Mouse (Mus musculus): ENCODE measurements around the gene Cck. TPM values are rescaled to one million over a fixed set of nuclear protein-coding genes. Genes with fewer than 3 reads are reported as not detected.

Gene Cck
- polyA plus RNA-seq, 1 experiment from 2014 or later = 1.0 TPM

GRCm38 (mm10) chr9:121505346-121505745 lies 9.9 kb upstream of the Cck start:
- Histone ChIP-seq H3K4me1 (replicated peaks; ENCODE audit: control insufficient read depth, insufficient read depth, low read length) (no peaks in the 10 kb centered on the region), H3K27ac (ENCODE audit: low read depth, low read length) (no peak overlapping the region), H3K4me3 (ENCODE audit: low read depth, low read length) (no peak overlapping the region), H3K27me3 (ENCODE audit: control insufficient read depth, insufficient read depth, low read length) (no peaks in the 10 kb centered on the region), H3K4me2 (replicated peaks; ENCODE audit: low read depth, low read length) (no peak overlapping the region), H3K9me3 (ENCODE audit: control insufficient read depth, low read length) (no peaks in the 10 kb centered on the region), H3K36me3 (ENCODE audit: control insufficient read depth, insufficient read depth, low read length) (no peaks in the 10 kb centered on the region), H3K9ac (ENCODE audit: low read depth, low read length) (no peak overlapping the region)
- WGBS = 93% methylated on average over 8 of the region's 8 CpGs
- ATAC-seq (ENCODE audit: low FRiP score) (no peak), DNase-seq (ENCODE audit: low spot score) (no peak)

DNA sequence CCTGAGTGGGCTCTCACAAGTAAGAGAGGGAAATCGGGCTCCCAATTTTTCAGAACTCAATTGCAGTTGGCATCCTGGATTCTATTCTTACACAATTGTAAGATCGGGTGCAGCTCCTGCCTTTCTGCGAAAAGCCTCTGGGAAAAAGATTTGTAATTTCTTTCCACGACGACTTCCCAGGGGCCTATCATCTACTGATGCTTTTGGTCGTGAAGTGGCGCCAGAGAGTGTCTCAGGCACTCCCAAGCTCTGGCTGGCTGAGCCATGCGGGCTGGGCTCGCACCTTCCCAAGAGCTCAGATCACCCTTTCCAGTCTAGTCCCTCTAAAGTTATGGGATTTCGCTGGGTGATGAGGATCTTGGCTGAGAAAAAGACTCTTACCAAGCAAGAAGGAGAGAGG lies 608 bp upstream of the Cck start:
- Histone ChIP-seq H3K9me3 (ENCODE audit: control insufficient read depth, low read length) (no peaks in the 10 kb centered on the region), H3K9ac (ENCODE audit: low read depth, low read length) (no peak overlapping the region), H3K27me3 (ENCODE audit: control insufficient read depth, insufficient read depth, low read length) (peaks cover 38% of the 10 kb centered on the region), H3K27ac (ENCODE audit: low read depth, low read length) (no peak overlapping the region), H3K4me1 (replicated peaks; ENCODE audit: control insufficient read depth, insufficient read depth, low read length) (no peaks in the 10 kb centered on the region; the same call in 1 of the 2 replicates), H3K4me3 (ENCODE audit: low read depth, low read length) (no peak overlapping the region), H3K4me2 (replicated peaks; ENCODE audit: low read depth, low read length) (no peak overlapping the region), H3K36me3 (ENCODE audit: control insufficient read depth, insufficient read depth, low read length) (no peaks in the 10 kb centered on the region)
- ATAC-seq (ENCODE audit: low FRiP score) (no peak), DNase-seq (ENCODE audit: low spot score) (no peak)
- 29% methylated on average over 10 of the region's 10 CpGs for WGBS

DNA sequence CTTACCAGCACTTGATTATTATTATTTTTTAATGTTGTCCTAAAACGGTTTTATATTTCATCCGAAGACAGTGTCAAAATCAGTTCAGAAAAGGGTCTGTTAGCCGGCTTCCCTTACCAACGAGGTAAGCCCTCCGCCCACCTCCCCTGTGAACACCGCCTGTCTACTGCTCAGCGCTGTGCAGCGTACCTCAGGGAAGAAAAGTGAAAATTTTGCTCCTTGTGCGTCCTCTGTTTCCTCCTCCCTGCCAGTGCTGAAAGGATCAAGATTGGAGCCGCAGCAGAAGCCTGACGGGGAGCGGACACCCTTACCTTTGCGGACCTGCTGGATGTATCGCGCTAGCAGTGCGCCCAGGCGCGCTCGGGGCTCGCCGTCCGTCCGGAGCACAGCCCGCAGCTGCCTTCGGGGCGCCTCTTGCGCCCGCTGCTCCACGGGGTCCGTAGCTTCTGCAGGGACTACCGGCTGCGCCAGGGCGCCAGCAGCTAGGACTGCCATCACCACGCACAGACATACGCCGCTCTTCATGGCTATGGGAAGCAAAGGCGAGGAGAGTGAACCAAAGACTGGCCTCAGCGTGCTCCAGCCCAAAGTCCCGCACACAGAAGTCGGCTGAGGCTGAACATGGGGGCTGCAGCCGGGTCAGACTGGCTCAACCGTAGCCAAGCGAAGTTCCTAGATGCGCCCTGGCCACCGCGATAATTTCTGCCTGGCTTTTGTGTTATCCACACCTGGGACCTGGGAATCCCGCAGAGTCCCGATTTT lies 1.3 kb downstream of the Cck start:
- ATAC-seq (ENCODE audit: low FRiP score) = no peak
- Histone ChIP-seq H3K4me3 (ENCODE audit: low read depth, low read length) (peak overlapping the region; percentile 15), H3K4me2 (replicated peaks; ENCODE audit: low read depth, low read length) (peak overlapping the region; percentile 30), H3K9ac (ENCODE audit: low read depth, low read length) (no peak overlapping the region), H3K9me3 (ENCODE audit: control insufficient read depth, low read length) (no peaks in the 10 kb centered on the region), H3K27ac (ENCODE audit: low read depth, low read length) (no peak overlapping the region), H3K36me3 (ENCODE audit: control insufficient read depth, insufficient read depth, low read length) (no peaks in the 10 kb centered on the region), H3K4me1 (replicated peaks; ENCODE audit: control insufficient read depth, insufficient read depth, low read length) (no peaks in the 10 kb centered on the region; the same call in 1 of the 2 replicates), H3K27me3 (ENCODE audit: control insufficient read depth, insufficient read depth, low read length) (peaks cover 38% of the 10 kb centered on the region)
- WGBS = 2% methylated on average over 48 of the region's 48 CpGs
- DNase-seq (ENCODE audit: low spot score) = peak; percentile 53

DNA sequence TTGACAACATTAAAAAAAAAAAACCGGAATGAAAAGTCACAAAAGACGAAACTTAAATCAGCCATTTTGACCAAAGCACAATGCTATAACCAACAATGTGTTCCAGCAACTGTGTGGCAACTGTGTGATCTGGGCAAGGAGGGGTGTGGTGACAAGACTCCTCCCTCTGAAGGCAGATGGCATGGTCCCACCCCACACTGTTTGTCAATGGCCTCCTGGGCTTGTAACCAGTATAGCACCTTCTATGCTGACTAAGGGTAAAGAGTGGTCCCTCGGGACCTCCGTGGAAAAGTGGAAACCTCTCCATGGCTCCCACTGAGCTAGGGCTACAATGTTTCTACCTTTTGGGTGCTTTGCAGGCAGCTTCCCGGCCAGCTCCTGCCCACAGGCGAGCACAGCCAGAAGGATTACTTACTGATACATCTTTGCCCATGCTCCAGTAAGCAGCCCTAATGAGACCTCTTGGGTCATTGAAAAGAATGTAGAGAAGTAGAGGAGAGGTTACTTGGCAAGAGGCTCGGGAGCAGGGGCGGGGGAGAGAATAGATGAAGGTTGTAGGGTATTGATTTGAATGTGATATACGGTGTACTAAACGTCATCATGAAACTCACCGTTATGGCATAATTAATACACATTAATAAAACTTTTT lies 3.8 kb downstream of the Cck start:
- H3K27me3 ChIP-seq (ENCODE audit: control insufficient read depth, insufficient read depth, low read length) = peaks cover 37% of the 10 kb centered on the region
- ATAC-seq (ENCODE audit: low FRiP score) = no peak

DNA sequence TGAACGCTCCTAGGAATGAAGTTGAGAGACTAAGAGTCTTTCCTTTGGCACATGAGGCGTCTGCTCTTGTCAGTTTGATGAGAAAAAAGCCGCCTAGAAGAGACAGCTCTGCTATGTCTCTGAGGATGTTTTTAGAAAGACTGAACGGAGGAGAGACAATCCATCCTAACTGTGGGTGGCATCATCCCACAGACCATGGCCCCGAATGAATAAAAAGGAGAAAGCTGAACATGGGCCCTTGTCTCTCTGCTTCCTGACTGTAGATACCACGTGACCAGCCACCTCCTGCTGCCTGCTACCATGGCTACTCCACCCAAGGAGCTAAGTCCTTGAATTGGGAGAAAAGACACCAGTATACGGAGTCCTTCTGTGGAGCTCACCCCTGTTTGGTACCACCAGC lies 8.3 kb downstream of the Cck start:
- Histone ChIP-seq H3K4me1 (replicated peaks; ENCODE audit: control insufficient read depth, insufficient read depth, low read length) (no peaks in the 10 kb centered on the region), H3K27ac (ENCODE audit: low read depth, low read length) (no peak overlapping the region), H3K4me2 (replicated peaks; ENCODE audit: low read depth, low read length) (no peak overlapping the region), H3K9ac (ENCODE audit: low read depth, low read length) (no peak overlapping the region), H3K36me3 (ENCODE audit: control insufficient read depth, insufficient read depth, low read length) (no peaks in the 10 kb centered on the region), H3K4me3 (ENCODE audit: low read depth, low read length) (no peak overlapping the region), H3K27me3 (ENCODE audit: control insufficient read depth, insufficient read depth, low read length) (no peaks in the 10 kb centered on the region; the same call in 1 of the 2 replicates), H3K9me3 (ENCODE audit: control insufficient read depth, low read length) (no peaks in the 10 kb centered on the region)
- WGBS = 66% methylated on average over 7 of the region's 7 CpGs
- no peak for DNase-seq (ENCODE audit: low spot score)
- ATAC-seq (ENCODE audit: low FRiP score) = no peak

More for the DNA sequence above, 3.8 kb downstream of the Cck start:
- no peaks in the 10 kb centered on the region for H3K9me3 ChIP-seq (ENCODE audit: control insufficient read depth, low read length)
- WGBS = 76% methylated on average over 11 of the region's 11 CpGs
- no peaks in the 10 kb centered on the region; the same call in 1 of the 2 replicates for H3K4me1 ChIP-seq (replicated peaks; ENCODE audit: control insufficient read depth, insufficient read depth, low read length)
- no peak overlapping the region for H3K9ac ChIP-seq (ENCODE audit: low read depth, low read length)
- H3K4me2 ChIP-seq (replicated peaks; ENCODE audit: low read depth, low read length) = no peak overlapping the region
- no peak for DNase-seq (ENCODE audit: low spot score)
- no peaks in the 10 kb centered on the region for H3K36me3 ChIP-seq (ENCODE audit: control insufficient read depth, insufficient read depth, low read length)
- no peak overlapping the region for H3K4me3 ChIP-seq (ENCODE audit: low read depth, low read length)
- H3K27ac ChIP-seq (ENCODE audit: low read depth, low read length) = no peak overlapping the region

- Histone ChIP-seq H3K4me2 (replicated peaks; ENCODE audit: low read depth, low read length) (no peak overlapping the region), H3K9ac (ENCODE audit: low read depth, low read length) (no peak overlapping the region), H3K4me3 (ENCODE audit: low read depth, low read length) (no peak overlapping the region), H3K27me3 (ENCODE audit: control insufficient read depth, insufficient read depth, low read length) (no peaks in the 10 kb centered on the region), H3K9me3 (ENCODE audit: control insufficient read depth, low read length) (no peaks in the 10 kb centered on the region), H3K27ac (ENCODE audit: low read depth, low read length) (no peak overlapping the region), H3K36me3 (ENCODE audit: control insufficient read depth, insufficient read depth, low read length) (no peaks in the 10 kb centered on the region), H3K4me1 (replicated peaks; ENCODE audit: control insufficient read depth, insufficient read depth, low read length) (no peaks in the 10 kb centered on the region)
- peak; percentile 59 for ATAC-seq (ENCODE audit: low FRiP score)
- 29% methylated on average over 5 of the region's 5 CpGs for WGBS
- peak; percentile 85 for DNase-seq (ENCODE audit: low spot score)
Observed at GRCm38 (mm10) chr9:121479453-121479852, 16.0 kb downstream of the Cck start.

GRCm38 (mm10) chr9:121477305-121477911 lies 18.1 kb downstream of the Cck start:
- peak; percentile 88 for DNase-seq (ENCODE audit: low spot score)
- WGBS = 18% methylated on average over 15 of the region's 15 CpGs
- Histone ChIP-seq H3K27me3 (ENCODE audit: control insufficient read depth, insufficient read depth, low read length) (no peaks in the 10 kb centered on the region), H3K4me1 (replicated peaks; ENCODE audit: control insufficient read depth, insufficient read depth, low read length) (no peaks in the 10 kb centered on the region), H3K9ac (ENCODE audit: low read depth, low read length) (0 out of 2 replicates have a peak overlapping the region, but pooled peaks have one; percentile 15), H3K36me3 (ENCODE audit: control insufficient read depth, insufficient read depth, low read length) (no peaks in the 10 kb centered on the region), H3K27ac (ENCODE audit: low read depth, low read length) (no peak overlapping the region), H3K4me3 (ENCODE audit: low read depth, low read length) (no peak overlapping the region), H3K4me2 (replicated peaks; ENCODE audit: low read depth, low read length) (no peak overlapping the region), H3K9me3 (ENCODE audit: control insufficient read depth, low read length) (no peaks in the 10 kb centered on the region)
- peak; percentile 63; the same call in 1 of the 2 replicates for ATAC-seq (ENCODE audit: low FRiP score)

DNA sequence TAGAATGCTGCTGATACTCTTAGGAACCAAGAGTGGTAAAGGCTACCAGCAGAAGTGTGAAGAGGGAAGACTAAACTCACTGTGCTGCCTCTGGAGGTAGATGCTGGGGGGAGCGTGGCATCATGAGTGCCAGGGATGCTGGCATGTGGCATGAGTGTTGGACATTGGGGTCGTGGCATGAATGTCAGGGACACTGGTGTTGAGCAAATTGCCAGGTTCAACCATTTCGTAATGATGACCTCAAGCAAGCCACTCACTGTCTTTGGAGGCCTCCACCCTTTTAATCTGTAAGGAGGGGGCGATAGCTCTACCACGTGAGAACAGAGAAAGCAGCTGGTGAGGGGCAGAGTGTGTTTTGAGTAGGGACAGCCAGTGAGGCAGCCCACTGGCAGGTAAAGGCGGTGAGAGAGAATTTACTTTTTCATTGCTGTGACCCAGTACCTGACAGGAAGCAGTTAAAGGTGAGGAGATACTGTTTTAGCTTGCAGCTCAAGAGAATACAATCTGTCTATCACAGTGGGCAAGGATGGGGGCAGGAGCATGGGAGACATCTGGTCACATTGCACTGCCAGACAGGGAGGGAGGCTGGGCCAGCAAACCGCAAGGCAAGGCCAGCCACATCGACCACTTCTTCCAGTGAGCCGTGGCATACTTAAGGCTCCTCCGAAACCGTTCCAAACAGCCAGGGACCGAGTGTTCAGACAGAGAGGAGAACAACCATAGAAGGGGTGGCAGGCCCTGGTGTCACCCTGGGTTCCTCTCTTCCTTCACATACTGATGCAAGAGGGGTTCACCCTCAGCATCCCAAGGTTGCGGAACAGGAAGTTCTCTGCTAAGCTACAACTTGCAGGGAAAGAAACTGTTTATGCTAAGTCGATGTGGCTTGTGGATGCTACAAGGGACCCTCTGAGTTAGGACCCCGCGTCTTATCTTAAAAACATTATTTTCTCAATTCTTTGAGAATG lies 19.7 kb downstream of the Cck start:
- Histone ChIP-seq H3K4me3 (ENCODE audit: low read depth, low read length) (no peak overlapping the region), H3K36me3 (ENCODE audit: control insufficient read depth, insufficient read depth, low read length) (no peaks in the 10 kb centered on the region), H3K9me3 (ENCODE audit: control insufficient read depth, low read length) (no peaks in the 10 kb centered on the region), H3K27me3 (ENCODE audit: control insufficient read depth, insufficient read depth, low read length) (no peaks in the 10 kb centered on the region), H3K4me2 (replicated peaks; ENCODE audit: low read depth, low read length) (no peak overlapping the region), H3K4me1 (replicated peaks; ENCODE audit: control insufficient read depth, insufficient read depth, low read length) (no peaks in the 10 kb centered on the region), H3K9ac (ENCODE audit: low read depth, low read length) (no peak overlapping the region), H3K27ac (ENCODE audit: low read depth, low read length) (no peak overlapping the region)
- ATAC-seq (ENCODE audit: low FRiP score) (no peak), DNase-seq (ENCODE audit: low spot score) (no peak)
- WGBS = 81% methylated on average over 16 of the region's 16 CpGs

Data from hindbrain, embryonic 11.5 days (tissue).